Comparison of ENCODE assay signal across 8 mouse cellular contexts in genomic region chr7:27446051-27446450, GRCm38 (mm10). TPM values are rescaled to one million over a fixed set of nuclear protein-coding genes. Genes with fewer than 3 reads are reported as not detected.
A peak's percentile ranks its signal among the peaks of the same experiment; 100 is the strongest.
DNase-seq lines count a peak whose midpoint lies in the region; ATAC-seq and TF ChIP-seq lines count a peak whose summit lies in the region.
"Had no signal": no experiment of that assay in that cellular context is flagged by ENCODE, and none has a peak within 500 bp of the region (broad histone marks: within the 10 kb centered on the region; RNA-seq: fewer than 3 reads in every experiment).

No protein-coding gene starts in this region.

- no peak for TF ChIP-seq EP300 in liver, embryonic 14.5 days (IDR thresholded peaks at IDR 0.05; ENCODE audit: low read depth)

- H3K9me3 ChIP-seq in lung, embryonic 16.5 days (ENCODE audit: control insufficient read depth, low read length) = no peaks in the 10 kb centered on the region
- H3K9me3 ChIP-seq in forebrain, embryonic 16.5 days (ENCODE audit: control insufficient read depth, low read length) = no peaks in the 10 kb centered on the region
- H3K9me3 ChIP-seq in liver, embryonic 14.5 days (ENCODE audit: control insufficient read depth, low read length) = no peaks in the 10 kb centered on the region

- ATAC-seq in lung, embryonic 16.5 days (ENCODE audit: low read depth) = no peak
- ATAC-seq in forebrain, embryonic 16.5 days = no peak
- no peak for ATAC-seq in liver, embryonic 14.5 days (ENCODE audit: insufficient read depth)
- no peak for ATAC-seq in monocyte, adult 5-6 weeks (replicated peaks; ENCODE audit: insufficient number of reproducible peaks, low FRiP score, low TSS enrichment, poor library complexity, severe bottlenecking)

- H3K27me3 ChIP-seq in lung, embryonic 16.5 days (ENCODE audit: control insufficient read depth, insufficient read depth, low read depth, low read length) = peaks cover 22% of the 10 kb centered on the region
- no peaks in the 10 kb centered on the region for H3K27me3 ChIP-seq in forebrain, embryonic 16.5 days (replicated peaks; ENCODE audit: control insufficient read depth, insufficient read depth, low read length)
- peaks cover 30% of the 10 kb centered on the region for H3K27me3 ChIP-seq in liver, embryonic 14.5 days (ENCODE audit: control insufficient read depth, insufficient read depth, low read length)

- no peak for TF ChIP-seq CTCF in liver, embryonic 14.5 days (IDR thresholded peaks at IDR 0.05; ENCODE audit: low read depth)

- H3K27ac ChIP-seq in lung, embryonic 16.5 days (ENCODE audit: low read length) = no peak overlapping the region
- H3K27ac ChIP-seq in forebrain, embryonic 16.5 days (ENCODE audit: low read length) = no peak overlapping the region; the same call in 1 of the 2 replicates
- no peak overlapping the region for H3K27ac ChIP-seq in liver, embryonic 14.5 days

- peak overlapping the region; percentile 95 for H3K4me2 ChIP-seq in lung, embryonic 16.5 days (ENCODE audit: low read depth, low read length)
- H3K4me2 ChIP-seq in forebrain, embryonic 16.5 days (ENCODE audit: low read length) = peak overlapping the region; percentile 93
- peak overlapping the region; percentile 66 for H3K4me2 ChIP-seq in liver, embryonic 14.5 days (ENCODE audit: low read depth)

- peak overlapping the region; percentile 66 for H3K9ac ChIP-seq in lung, embryonic 16.5 days (ENCODE audit: low read length)
- peak overlapping the region; percentile 60 for H3K9ac ChIP-seq in forebrain, embryonic 16.5 days (replicated peaks; ENCODE audit: low read depth, low read length)
- peak overlapping the region; percentile 34 for H3K9ac ChIP-seq in liver, embryonic 14.5 days (replicated peaks)

- H3K4me3 ChIP-seq in lung, embryonic 16.5 days (ENCODE audit: low read length) = peak overlapping the region; percentile 54
- H3K4me3 ChIP-seq in forebrain, embryonic 16.5 days (replicated peaks; ENCODE audit: low read length) = peak overlapping the region; percentile 59
- H3K4me3 ChIP-seq in liver, embryonic 14.5 days (ENCODE audit: insufficient read depth in 1 of 2, low read depth in 2 of 2, low read length in 2 of 2) = peak overlapping the region; percentile 16 to 49
- H3K4me3 ChIP-seq: myocyte had no signal

- no peak for DNase-seq in lung, postnatal 4 days
- DNase-seq in cerebellum, adult 9-11 months = peak; percentile 68
- DNase-seq in liver, embryonic 14.5 days (ENCODE audit: low read depth in 3 of 3, low spot score in 3 of 3) = no peak
- DNase-seq in urinary bladder, postnatal 14 days (ENCODE audit: low spot score) = no peak

- no peaks in the 10 kb centered on the region for H3K36me3 ChIP-seq in lung, embryonic 16.5 days (ENCODE audit: control insufficient read depth, insufficient read depth, low read length)
- H3K36me3 ChIP-seq in forebrain, embryonic 16.5 days (ENCODE audit: control insufficient read depth, insufficient read depth) = no peaks in the 10 kb centered on the region
- H3K36me3 ChIP-seq in liver, embryonic 14.5 days (replicated peaks; ENCODE audit: control insufficient read depth, insufficient read depth, low read depth) = peaks cover 16% of the 10 kb centered on the region

- 5% methylated on average over 18 of the region's 18 CpGs for WGBS in lung, embryonic 16.5 days
- WGBS in forebrain, embryonic 16.5 days = 3% methylated on average over 14 of the region's 18 CpGs
- 12% methylated on average over 18 of the region's 18 CpGs for WGBS in liver, embryonic 14.5 days (ENCODE audit: insufficient replicate concordance)

- H3K4me1 ChIP-seq in lung, embryonic 16.5 days (replicated peaks; ENCODE audit: control insufficient read depth, insufficient read depth, low read length) = peaks cover 17% of the 10 kb centered on the region
- peaks cover 17% of the 10 kb centered on the region for H3K4me1 ChIP-seq in forebrain, embryonic 16.5 days (replicated peaks; ENCODE audit: control insufficient read depth, insufficient read depth, low read length)
- H3K4me1 ChIP-seq in liver, embryonic 14.5 days (replicated peaks; ENCODE audit: control insufficient read depth in 2 of 2, insufficient read depth in 2 of 2, low read length in 1 of 2) = peaks cover 14 to 17% of the 10 kb centered on the region in 2 experiments

RNA-seq across cellular contexts. Expression of gene Sptbn4, which starts 1.4 kb away (rescaled TPM):
- 0.29 and 0.41 TPM in 2 replicates for polyA plus RNA-seq in lung, embryonic 16.5 days (2015; fragmentation: Nextera tagmentation; extraction: Ambion mirVana)
- polyA plus RNA-seq in forebrain, embryonic 16.5 days (2015; fragmentation: Nextera tagmentation; extraction: Ambion mirVana) = 2.3 and 2.5 TPM in 2 replicates
- 0.06 TPM in 2 replicates for polyA plus RNA-seq in liver, embryonic 14.5 days (2012; rRNA removed)
- 0.05 and 0.06 TPM in 2 replicates for polyA plus RNA-seq in liver, embryonic 14.5 days (2014; fragmentation: Nextera tagmentation; extraction: Ambion mirVana)
- not detected in 3 replicates for total RNA-seq in monocyte, adult 5-6 weeks (2017)

RNA-seq across cellular contexts. Expression of gene Blvrb, which starts 1.7 kb away (rescaled TPM):
- 58.3 and 75.9 TPM in 2 replicates for polyA plus RNA-seq in lung, embryonic 16.5 days (2015; fragmentation: Nextera tagmentation; extraction: Ambion mirVana)
- 14.9 and 16.8 TPM in 2 replicates for polyA plus RNA-seq in forebrain, embryonic 16.5 days (2015; fragmentation: Nextera tagmentation; extraction: Ambion mirVana)
- 673 and 878 TPM in 2 replicates for polyA plus RNA-seq in liver, embryonic 14.5 days (2012; rRNA removed)
- 1,114 and 1,162 TPM in 2 replicates for polyA plus RNA-seq in liver, embryonic 14.5 days (2014; fragmentation: Nextera tagmentation; extraction: Ambion mirVana)
- total RNA-seq in monocyte, adult 5-6 weeks (2017) = 20.7 to 49.1 TPM (median 37.2 TPM) in 3 replicates

RNA-seq across cellular contexts. Expression of gene Sertad3, which starts 27.5 kb away (rescaled TPM):
- 28.4 and 30.7 TPM in 2 replicates for polyA plus RNA-seq in lung, embryonic 16.5 days (2015; fragmentation: Nextera tagmentation; extraction: Ambion mirVana)
- polyA plus RNA-seq in forebrain, embryonic 16.5 days (2015; fragmentation: Nextera tagmentation; extraction: Ambion mirVana) = 11.6 and 14.8 TPM in 2 replicates
- polyA plus RNA-seq in liver, embryonic 14.5 days (2012; rRNA removed) = 22.6 and 24.0 TPM in 2 replicates
- polyA plus RNA-seq in liver, embryonic 14.5 days (2014; fragmentation: Nextera tagmentation; extraction: Ambion mirVana) = 22.5 and 25.3 TPM in 2 replicates
- 14.3 to 26.8 TPM (median 14.9 TPM) in 3 replicates for total RNA-seq in monocyte, adult 5-6 weeks (2017)

RNA-seq across cellular contexts. Expression of gene Sertad1, which starts 40.7 kb away (rescaled TPM):
- 55.6 and 57.3 TPM in 2 replicates for polyA plus RNA-seq in lung, embryonic 16.5 days (2015; fragmentation: Nextera tagmentation; extraction: Ambion mirVana)
- polyA plus RNA-seq in forebrain, embryonic 16.5 days (2015; fragmentation: Nextera tagmentation; extraction: Ambion mirVana) = 6.5 and 7.0 TPM in 2 replicates
- polyA plus RNA-seq in liver, embryonic 14.5 days (2012; rRNA removed) = 9.9 and 13.5 TPM in 2 replicates
- polyA plus RNA-seq in liver, embryonic 14.5 days (2014; fragmentation: Nextera tagmentation; extraction: Ambion mirVana) = 19.7 and 20.3 TPM in 2 replicates
- 14.4 to 44.5 TPM (median 30.3 TPM) in 3 replicates for total RNA-seq in monocyte, adult 5-6 weeks (2017)

RNA-seq across cellular contexts. Expression of gene Prx, which starts 53.1 kb away (rescaled TPM):
- polyA plus RNA-seq in lung, embryonic 16.5 days (2015; fragmentation: Nextera tagmentation; extraction: Ambion mirVana) = 13.0 and 13.6 TPM in 2 replicates
- 1.1 and 1.3 TPM in 2 replicates for polyA plus RNA-seq in forebrain, embryonic 16.5 days (2015; fragmentation: Nextera tagmentation; extraction: Ambion mirVana)
- 0.55 and 0.73 TPM in 2 replicates for polyA plus RNA-seq in liver, embryonic 14.5 days (2012; rRNA removed)
- polyA plus RNA-seq in liver, embryonic 14.5 days (2014; fragmentation: Nextera tagmentation; extraction: Ambion mirVana) = 0.23 and 0.29 TPM in 2 replicates
- total RNA-seq in monocyte, adult 5-6 weeks (2017) = 0.19 to 0.53 TPM (median 0.38 TPM) in 3 replicates
